Mouse (Mus musculus) kidney, postnatal 25 days (tissue): ENCODE results near the gene Dxo.

Source experiments
- DNase-seq, 2 experiments: peaks; one replicate each; pipeline ENCODE4 v3.0.0; 2021; ENCODE audit warnings: mixed read lengths in 2 of 2

Gene Dxo

DNA sequence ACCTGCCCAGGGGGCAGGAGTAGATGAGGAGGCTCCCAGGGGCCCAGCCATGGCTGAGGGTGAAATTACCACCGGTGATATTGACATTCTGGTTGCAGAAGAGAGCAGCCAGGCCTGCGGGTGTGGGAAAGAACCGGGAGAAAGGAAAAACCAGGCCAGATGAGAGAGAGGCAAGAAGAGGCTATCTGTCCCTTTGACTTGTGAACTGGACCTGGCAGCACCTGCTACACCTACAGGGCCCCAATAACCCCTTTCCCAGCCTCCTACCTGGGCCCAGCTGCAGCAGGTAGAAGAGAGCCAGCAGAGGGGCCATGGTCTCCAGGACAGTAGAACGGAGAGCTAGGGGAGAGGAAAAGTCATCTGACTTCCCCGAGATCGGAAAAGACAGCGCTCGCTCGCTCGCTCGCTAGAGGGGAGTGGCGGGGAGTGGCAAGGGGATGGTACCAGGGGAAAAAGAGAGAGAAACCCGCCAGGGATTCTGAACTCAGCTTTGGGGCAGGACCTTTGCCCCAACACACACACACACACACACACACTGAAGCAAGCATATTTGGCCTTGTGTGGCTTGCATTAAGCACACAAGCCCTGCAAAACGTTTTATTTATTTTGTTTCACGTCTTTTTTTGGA, 45.0 kb downstream of the Dxo start, which contains the start of gene Gm20547:
Gm20547 (minus strand) TSS at position 360 of the 628 bp plus-strand sequence.
- DNase-seq, result peak; percentile 41 to 68

DNA sequence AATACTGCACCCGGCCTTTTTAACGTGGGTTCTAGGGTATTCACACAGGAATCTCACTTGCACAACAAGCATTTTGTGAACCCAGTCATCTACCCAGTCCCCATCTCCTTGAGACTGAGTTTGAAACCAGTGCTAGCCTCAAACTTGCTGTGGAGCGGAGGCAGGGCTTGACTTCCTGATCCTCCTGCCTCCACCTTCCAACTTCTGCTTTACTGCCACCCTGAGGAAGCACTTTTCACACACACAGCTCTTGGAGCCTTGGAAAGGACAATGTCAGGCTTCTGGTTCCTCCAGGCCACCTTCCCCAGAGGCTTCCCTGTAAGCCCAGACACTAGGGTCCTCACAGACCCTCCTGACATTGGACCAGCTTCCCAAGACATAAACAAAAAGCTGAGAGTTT, 46.5 kb downstream of the Dxo start:
- DNase-seq, result no peak

DNA sequence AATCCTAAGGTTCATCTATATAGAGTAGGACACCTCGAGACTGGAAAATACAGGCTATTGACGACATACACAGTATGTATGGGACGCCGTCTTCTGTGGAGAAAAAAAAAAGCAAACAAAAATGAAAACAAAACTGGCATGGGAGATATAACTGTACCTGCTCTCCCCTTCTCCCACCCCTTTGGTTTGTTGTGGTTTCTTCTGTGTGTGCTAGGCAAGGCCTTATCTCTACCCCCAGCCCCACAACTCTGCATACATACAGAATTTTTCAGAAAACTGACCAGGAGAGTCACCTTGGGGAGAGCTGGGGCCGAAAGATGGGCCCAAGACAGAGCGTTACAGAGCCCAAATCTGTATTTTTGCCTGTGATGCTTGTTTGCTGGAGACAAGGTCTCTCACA, 47.9 kb downstream of the Dxo start:
- DNase-seq, result no peak

DNA sequence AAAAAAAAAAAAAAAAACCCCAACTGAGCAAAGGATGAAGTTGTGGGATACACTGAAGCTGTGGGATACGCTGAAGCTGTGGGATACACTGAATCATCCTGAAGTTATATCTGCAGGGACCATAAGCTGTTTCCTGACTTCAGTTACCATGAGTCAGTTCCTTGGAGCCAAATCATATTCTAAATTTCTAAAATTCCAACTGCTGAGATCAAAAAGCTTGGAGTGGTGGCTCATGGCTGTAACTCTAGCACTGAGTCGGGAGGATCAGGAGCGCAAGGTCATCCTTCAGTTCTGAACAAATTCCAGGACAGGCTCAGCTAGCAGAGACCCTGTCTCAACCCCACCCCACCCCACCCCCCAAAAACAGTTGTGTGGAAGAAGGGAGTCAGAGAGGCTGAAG, 48.8 kb downstream of the Dxo start:
- no peak for DNase-seq

DNA sequence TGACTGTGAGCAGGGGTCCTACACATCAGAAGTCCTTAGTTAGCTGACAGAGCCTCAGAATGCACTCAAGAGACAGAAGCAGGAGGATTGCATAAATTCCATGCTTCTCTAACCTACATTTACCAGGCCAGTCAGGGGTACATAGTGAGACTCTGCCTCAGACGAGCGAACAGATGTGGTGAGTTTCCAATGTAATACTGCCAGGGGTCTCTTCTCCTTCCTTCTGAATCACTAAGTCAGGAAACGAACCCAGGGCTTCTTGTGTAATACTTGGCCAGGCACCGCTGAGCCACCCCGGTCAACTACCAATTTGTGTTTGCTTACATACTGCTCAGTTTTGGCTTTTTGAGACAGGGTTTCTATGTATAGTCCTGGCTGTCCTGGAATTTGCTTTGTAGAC, 51.1 kb downstream of the Dxo start:
- no peak for DNase-seq
